Mouse (Mus musculus): ENCODE measurements at regions not wholly inside any gene's neighbourhood (a gene's known extent, or its start where the extent isn't known, plus 50 kb on each side); places are given as distances from the start of the nearest gene placed in this dataset.
A peak's percentile ranks its signal among the peaks of the same experiment; 100 is the strongest.

GRCm38 (mm10) chr15:34775714-34776113, 418.0 kb upstream of the 9430069I07Rik start:
- DNase-seq = no peak

GRCm38 (mm10) chr15:34751746-34752145, 394.1 kb upstream of the 9430069I07Rik start:
- no peak for DNase-seq

- no peak for DNase-seq
Observed at GRCm38 (mm10) chr15:34751021-34751420, 393.3 kb upstream of the 9430069I07Rik start.

- no peak for DNase-seq
Observed at GRCm38 (mm10) chr15:34747111-34747510, 389.4 kb upstream of the 9430069I07Rik start.

- peak; percentile 48 for DNase-seq
Observed at GRCm38 (mm10) chr15:34743130-34743782, 385.6 kb upstream of the 9430069I07Rik start.

- no peak for DNase-seq
Observed at GRCm38 (mm10) chr15:34741488-34741887, 383.8 kb upstream of the 9430069I07Rik start.

Measured in cerebellum, adult 8-10 months (tissue).